Mouse (Mus musculus) limb, embryonic 14.5 days (tissue): Measurements from ENCODE around the gene Babam2. TPM values are rescaled to one million over a fixed set of nuclear protein-coding genes. Genes with fewer than 3 reads are reported as not detected.

ENCODE experiments used
- ATAC-seq: fragments of 200-750 bp; cut with Nextera tagmentation; 2 replicates; pipeline ENCODE4 v1.8.0; 2017; ENCODE audit warnings: low read depth, moderate number of reproducible peaks, moderate TSS enrichment; ENCODE audit not compliant: low FRiP score
- DNase-seq: peaks from one replicate; pipeline ENCODE4 v3.0.0-alpha.2; 2015; ENCODE audit warnings: low spot score
- H3K27ac ChIP-seq: fragments of 300-500 bp; sonication (generic); replicated peaks from 2 replicates; pipeline ENCODE4 v1.5.1; 2014; ENCODE audit warnings: low read depth, mild to moderate bottlenecking, low read length, moderate library complexity, mixed read lengths
- H3K27me3 ChIP-seq: fragments of 300-500 bp; sonication (generic); 2 replicates; pipeline ENCODE4 v1.6.1; 2014; ENCODE audit warnings: low read length, mixed read lengths; ENCODE audit not compliant: control insufficient read depth, insufficient read depth
- H3K36me3 ChIP-seq: fragments of 300-500 bp; sonication (generic); 2 replicates; pipeline ENCODE4 v1.6.1; 2014; ENCODE audit warnings: mild to moderate bottlenecking, low read length, moderate library complexity, mixed read lengths; ENCODE audit not compliant: control insufficient read depth, insufficient read depth
- H3K4me1 ChIP-seq: fragments of 300-500 bp; sonication (generic); 2 replicates; pipeline ENCODE4 v1.6.1; 2014; ENCODE audit warnings: antibody characterized with exemption, low read length, mixed read lengths; ENCODE audit not compliant: control insufficient read depth, insufficient read depth
- H3K4me2 ChIP-seq: fragments of 300-500 bp; sonication (generic); replicated peaks from 2 replicates; pipeline ENCODE4 v1.6.1; 2014; ENCODE audit warnings: low read depth, mild to moderate bottlenecking, low read length, moderate library complexity; ENCODE audit not compliant: severe bottlenecking
- H3K4me3 ChIP-seq: fragments of 300-500 bp; sonication (generic); replicated peaks from 2 replicates; pipeline ENCODE4 v1.5.1; 2014; ENCODE audit warnings: low read length
- H3K9ac ChIP-seq: fragments of 300-500 bp; sonication (generic); 2 replicates; pipeline ENCODE4 v1.6.1; 2014; ENCODE audit warnings: mild to moderate bottlenecking, low read depth, low read length, moderate library complexity; ENCODE audit not compliant: severe bottlenecking
- H3K9me3 ChIP-seq: fragments of 300-500 bp; sonication (generic); 2 replicates; pipeline ENCODE4 v1.6.1; 2016; ENCODE audit warnings: low read length; ENCODE audit not compliant: control insufficient read depth
- POLR2A ChIP-seq: fragments of 200-500 bp; IDR thresholded peaks from 2 replicates; pipeline ENCODE4 v1.8.0; 2012; ENCODE audit warnings: inconsistent platforms, mild to moderate bottlenecking, moderate library complexity, borderline replicate concordance; ENCODE audit not compliant: insufficient read depth, insufficient read length; ENCODE audit errors: extremely low read depth
- WGBS: fragments of 180-500 bp; shearing (Covaris S2); extraction: QIAGEN DNeasy Blood & Tissue Kit; methylation state at CpG from one replicate; pipeline ENCODE4 v1.1.7; 2014; 5-methylcytosine and 5-hydroxymethylcytosine counted together
- polyA plus RNA-seq, 2 experiments: library from polyadenylated mRNA; depleted of rRNA in 1 of 2; stranded (reverse) in 1 of 2; unstranded in 1 of 2; fragments of >200 nt; fragmentation: Nextera tagmentation in 1 of 2; extraction: Ambion mirVana in 1 of 2; gene quantifications; 2 replicates each; pipeline versions ENCODE4 v1.2.1 to v1.2.3; 2012 to 2014

The Babam2 gene
- polyA plus RNA-seq, 2 experiments, result 23.4 to 35.8 TPM

DNA sequence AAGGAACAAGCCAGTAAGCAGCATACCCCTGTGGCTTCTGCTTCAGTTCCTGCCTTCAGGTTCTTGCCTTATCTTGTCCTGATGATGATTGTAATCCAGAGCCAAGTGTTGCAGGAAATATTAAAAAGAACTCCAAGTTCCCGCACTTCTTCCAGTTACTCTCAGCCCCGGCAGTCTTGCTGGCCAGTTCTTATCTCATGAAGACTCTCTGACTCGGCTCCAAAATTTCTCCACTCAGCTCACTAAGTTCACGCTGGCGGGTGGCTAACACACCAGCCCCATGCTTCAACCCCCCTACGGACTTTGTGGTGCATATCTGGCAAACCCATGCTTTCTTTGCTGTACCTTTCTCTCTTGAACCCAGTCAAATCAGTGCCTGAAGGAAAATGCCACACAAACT is 77.5 kb downstream of the Babam2 start:
- Histone ChIP-seq H3K9me3 (no peaks in the 10 kb centered on the region), H3K4me2 (no peak overlapping the region), H3K36me3 (no peaks in the 10 kb centered on the region), H3K9ac (no peak overlapping the region), H3K27me3 (no peaks in the 10 kb centered on the region), H3K4me3 (no peak overlapping the region), H3K27ac (no peak overlapping the region), H3K4me1 (no peaks in the 10 kb centered on the region)
- TF ChIP-seq POLR2A, result no peak
- ATAC-seq (no peak), DNase-seq (no peak)
- WGBS, result 95% methylated on average over 6 of the region's 6 CpGs

DNA sequence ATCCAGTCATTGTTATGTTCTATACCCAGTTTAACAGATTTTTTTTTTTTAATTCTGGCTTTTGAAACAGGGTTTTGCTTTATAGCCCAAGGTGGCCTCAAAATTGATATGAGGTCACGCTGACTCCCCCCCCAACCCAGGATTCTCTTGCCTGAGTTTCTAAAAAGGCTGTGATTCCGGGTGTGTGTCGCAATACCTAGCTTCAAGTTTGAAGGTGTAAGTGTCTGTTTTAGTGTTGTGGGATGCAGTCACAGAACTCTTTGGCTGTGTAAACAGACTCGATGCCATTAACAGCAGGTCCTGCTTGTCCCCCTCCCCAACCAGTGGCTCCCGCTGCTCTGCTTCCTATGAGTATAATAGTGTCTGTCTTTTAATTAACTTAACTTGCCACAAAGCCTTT is 84.1 kb downstream of the Babam2 start:
- H3K36me3 ChIP-seq, result no peaks in the 10 kb centered on the region
- no peaks in the 10 kb centered on the region for H3K27me3 ChIP-seq
- 84% methylated on average over 5 of the region's 5 CpGs for WGBS
- H3K9ac ChIP-seq, result no peak overlapping the region
- DNase-seq (no peak), ATAC-seq (no peak)
- H3K9me3 ChIP-seq, result no peaks in the 10 kb centered on the region
- no peaks in the 10 kb centered on the region for H3K4me1 ChIP-seq
- no peak overlapping the region for H3K4me3 ChIP-seq
- no peak overlapping the region for H3K27ac ChIP-seq
- TF ChIP-seq POLR2A, result no peak
- H3K4me2 ChIP-seq, result no peak overlapping the region

DNA sequence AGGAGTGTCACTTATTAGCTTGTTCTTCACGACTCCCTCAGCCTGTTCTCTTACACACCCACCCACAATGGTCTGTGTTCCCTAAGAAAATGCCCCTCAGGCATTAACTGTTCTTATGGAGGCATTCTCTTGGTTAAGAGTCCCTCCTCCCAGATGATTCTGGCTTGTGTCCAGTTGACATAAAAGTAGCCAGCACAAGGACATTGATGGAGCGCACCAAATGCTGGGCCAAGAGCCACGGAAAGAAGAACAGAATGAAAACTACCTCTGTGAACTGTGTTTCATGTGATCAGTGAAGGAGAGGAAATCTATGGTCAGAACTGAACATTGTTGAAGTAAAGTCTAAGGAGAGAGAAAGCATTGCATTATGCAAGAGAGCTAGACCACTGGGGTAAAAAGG is 89.7 kb downstream of the Babam2 start:
- TF ChIP-seq POLR2A, result no peak
- no peak for ATAC-seq

DNA sequence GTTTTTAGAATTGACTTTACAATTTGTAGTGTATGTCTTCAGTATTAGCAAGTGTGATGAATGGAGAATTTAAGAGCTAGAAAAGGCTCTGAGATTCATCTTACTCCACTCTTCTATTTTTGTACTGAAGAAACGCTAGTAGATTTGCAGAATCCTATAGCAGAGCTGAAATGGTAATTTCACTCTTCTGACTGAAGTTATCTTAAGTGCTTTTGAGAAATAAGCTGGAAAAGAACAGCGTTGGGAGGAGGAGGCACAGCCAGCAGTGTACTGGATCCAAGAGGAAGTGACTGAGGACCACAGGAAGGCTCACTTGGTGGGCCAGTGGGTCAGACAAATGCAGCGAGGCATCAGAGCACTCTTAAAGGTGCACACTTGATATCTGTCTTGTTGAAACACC is 90.1 kb downstream of the Babam2 start:
- WGBS, result 91% methylated on average over 3 of the region's 3 CpGs
- no peaks in the 10 kb centered on the region for H3K4me1 ChIP-seq
- no peak overlapping the region for H3K9ac ChIP-seq
- H3K9me3 ChIP-seq, result no peaks in the 10 kb centered on the region
- no peak overlapping the region for H3K27ac ChIP-seq
- no peak for ATAC-seq
- no peaks in the 10 kb centered on the region for H3K36me3 ChIP-seq
- H3K4me3 ChIP-seq, result no peak overlapping the region
- no peaks in the 10 kb centered on the region for H3K27me3 ChIP-seq
- H3K4me2 ChIP-seq, result no peak overlapping the region
- DNase-seq, result no peak
- TF ChIP-seq POLR2A, result no peak

More for the DNA sequence above, 89.7 kb downstream of the Babam2 start:
- Histone ChIP-seq H3K27ac (no peak overlapping the region), H3K27me3 (no peaks in the 10 kb centered on the region), H3K9ac (no peak overlapping the region), H3K4me2 (no peak overlapping the region), H3K36me3 (no peaks in the 10 kb centered on the region), H3K4me1 (no peaks in the 10 kb centered on the region), H3K9me3 (no peaks in the 10 kb centered on the region), H3K4me3 (no peak overlapping the region)
- 72% methylated on average over 3 of the region's 3 CpGs for WGBS
- no peak for DNase-seq

DNA sequence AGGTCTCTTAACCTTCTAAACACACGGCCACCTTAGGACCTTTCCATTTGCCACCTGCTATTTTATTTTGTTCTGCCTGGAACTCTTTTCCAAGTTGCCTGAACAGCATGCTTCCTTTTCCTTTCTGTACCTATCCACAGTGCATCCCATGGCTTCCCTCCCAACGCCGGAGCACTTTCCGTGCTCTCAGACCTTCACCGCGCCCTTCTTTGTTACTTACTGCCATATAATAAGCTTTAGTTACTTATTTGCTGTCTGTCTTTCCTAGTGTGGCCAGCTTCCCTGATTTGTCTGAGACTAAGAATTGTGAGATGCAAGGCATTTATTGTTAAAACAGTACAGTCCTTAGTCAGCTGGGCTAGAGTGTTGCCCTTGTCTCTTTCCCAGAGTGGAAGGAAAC is 94.9 kb downstream of the Babam2 start:
- ATAC-seq, result no peak
- no peaks in the 10 kb centered on the region for H3K36me3 ChIP-seq
- no peaks in the 10 kb centered on the region for H3K9me3 ChIP-seq
- no peak overlapping the region for H3K4me2 ChIP-seq
- no peak overlapping the region for H3K27ac ChIP-seq
- DNase-seq, result no peak
- no peaks in the 10 kb centered on the region for H3K4me1 ChIP-seq
- 82% methylated on average over 6 of the region's 6 CpGs for WGBS
- H3K4me3 ChIP-seq, result no peak overlapping the region
- no peaks in the 10 kb centered on the region for H3K27me3 ChIP-seq
- H3K9ac ChIP-seq, result no peak overlapping the region
- no peak for TF ChIP-seq POLR2A

DNA sequence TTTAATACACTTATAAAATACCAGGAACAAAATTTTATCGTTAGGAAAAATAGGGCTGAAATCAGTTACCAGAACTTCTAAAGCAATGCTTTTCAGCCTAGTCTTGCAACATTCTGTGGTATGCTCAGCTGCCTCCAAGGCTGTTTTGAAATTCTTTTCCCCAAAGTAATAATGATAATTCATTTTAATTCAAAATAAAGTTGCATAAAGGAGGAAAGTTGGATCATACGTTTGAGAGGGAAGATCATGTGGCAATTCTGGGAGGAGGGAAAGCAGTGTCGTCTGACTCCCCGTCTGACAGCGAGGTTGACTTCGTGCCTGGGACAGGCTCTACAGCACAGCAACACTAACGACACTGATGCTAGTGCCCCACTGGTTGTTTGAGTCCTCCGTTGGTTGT is 95.4 kb downstream of the Babam2 start:
- Histone ChIP-seq H3K4me3 (no peak overlapping the region), H3K27ac (no peak overlapping the region), H3K27me3 (no peaks in the 10 kb centered on the region), H3K36me3 (no peaks in the 10 kb centered on the region), H3K4me2 (no peak overlapping the region), H3K9ac (no peak overlapping the region), H3K4me1 (no peaks in the 10 kb centered on the region), H3K9me3 (no peaks in the 10 kb centered on the region)
- no peak for ATAC-seq
- DNase-seq, result no peak
- TF ChIP-seq POLR2A, result no peak
- WGBS, result 70% methylated on average over 8 of the region's 8 CpGs
